Mouse (Mus musculus) brain, embryonic 18.5 days (tissue): Measurements from ENCODE around the gene Desi1.
A peak's percentile ranks its signal among the peaks of the same experiment; 100 is the strongest.
"Not testable (repeated sequence)": the region's sequence is repeated elsewhere in the genome, so short reads cannot be mapped to it uniquely, and the experiment has no call there.

Experiments
- DNase-seq: peaks from one replicate; pipeline ENCODE4 v3.0.0-alpha.2; 2012; ENCODE audit warnings: low read depth, low spot score

The Desi1 gene

GRCm38 (mm10) chr15:82019288-82019687, 14.4 kb downstream of the Desi1 start:
- no peak for DNase-seq

- DNase-seq = no peak
Observed at GRCm38 (mm10) chr15:82017461-82017860, 16.2 kb downstream of the Desi1 start.

GRCm38 (mm10) chr15:82016830-82017229, 16.8 kb downstream of the Desi1 start:
- DNase-seq = no peak

GRCm38 (mm10) chr15:82016101-82016808, 17.4 kb downstream of the Desi1 start:
- peak; percentile 96 for DNase-seq

- DNase-seq = no peak
Observed at GRCm38 (mm10) chr15:82015392-82016100, 18.1 kb downstream of the Desi1 start.

- no peak for DNase-seq
Observed at GRCm38 (mm10) chr15:82014745-82015391, 18.8 kb downstream of the Desi1 start.

- DNase-seq = no peak
Observed at GRCm38 (mm10) chr15:82011947-82012346, 21.7 kb downstream of the Desi1 start.

- DNase-seq = no peak
Observed at GRCm38 (mm10) chr15:82004257-82004656, 29.4 kb downstream of the Desi1 start.

GRCm38 (mm10) chr15:81993992-81994391, 39.7 kb downstream of the Desi1 start:
- DNase-seq = no peak

- no peak for DNase-seq
Observed at GRCm38 (mm10) chr15:81990549-81990948, 43.1 kb downstream of the Desi1 start.

- peak; percentile 65 for DNase-seq
Observed at GRCm38 (mm10) chr15:81989371-81990062, 44.1 kb downstream of the Desi1 start.

- no peak for DNase-seq
Observed at GRCm38 (mm10) chr15:81987646-81988045, 46.0 kb downstream of the Desi1 start, which contains the start of gene Xrcc6. Gene Xrcc6 (plus strand): TSS chr15:81987835.

GRCm38 (mm10) chr15:81985267-81986161, 48.1 kb downstream of the Desi1 start:
- no peak for DNase-seq

GRCm38 (mm10) chr15:81982173-81982572, 51.5 kb downstream of the Desi1 start:
- DNase-seq = no peak

GRCm38 (mm10) chr15:81980321-81980720, 53.3 kb downstream of the Desi1 start, which contains the start of gene 1700029P11Rik:
Gene 1700029P11Rik (plus strand): TSS chr15:81980540.
- DNase-seq = no peak

GRCm38 (mm10) chr15:81975156-81975555, 58.5 kb downstream of the Desi1 start:
- not testable (repeated sequence) for DNase-seq

GRCm38 (mm10) chr15:81970498-81970897, 63.2 kb downstream of the Desi1 start:
- not testable (repeated sequence) for DNase-seq

GRCm38 (mm10) chr15:81969635-81970034, 64.0 kb downstream of the Desi1 start:
- not testable (repeated sequence) for DNase-seq

GRCm38 (mm10) chr15:81969173-81969572, 64.5 kb downstream of the Desi1 start:
- DNase-seq = no peak

GRCm38 (mm10) chr15:81968447-81968846, 65.2 kb downstream of the Desi1 start:
- no peak for DNase-seq

- no peak for DNase-seq
Observed at GRCm38 (mm10) chr15:81967821-81968220, 65.8 kb downstream of the Desi1 start.
